ENCODE assay signal across 11 mouse cellular contexts in the genomic region with DNA sequence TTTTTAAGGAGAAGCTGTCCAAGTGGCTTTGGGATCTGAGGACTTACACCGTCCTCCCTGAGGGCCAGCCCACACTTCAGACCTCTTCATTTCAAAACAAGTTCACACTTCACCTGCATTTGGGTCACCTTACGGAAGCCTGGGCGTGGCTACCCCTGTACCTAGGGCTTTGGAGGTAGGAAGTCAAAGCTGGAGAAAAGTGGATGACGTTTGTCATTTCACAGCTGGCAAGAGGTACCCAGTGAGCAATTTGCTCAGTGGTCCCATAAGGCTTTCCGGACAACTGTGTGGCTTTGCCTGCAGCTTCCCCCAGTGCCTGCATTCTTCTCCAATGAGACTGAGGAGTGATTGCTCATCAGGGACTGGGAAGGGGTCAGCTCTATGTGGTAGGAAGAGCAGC. TPM values are rescaled to one million over a fixed set of nuclear protein-coding genes. Genes with fewer than 3 reads are reported as not detected.
A peak's percentile ranks its signal among the peaks of the same experiment; 100 is the strongest.
DNase-seq lines count a peak whose midpoint lies in the region; ATAC-seq lines count a peak whose summit lies in the region.
"Had no signal": no experiment of that assay in that cellular context is flagged by ENCODE, and none has a peak within 500 bp of the region (broad histone marks: within the 10 kb centered on the region; RNA-seq: fewer than 3 reads in every experiment).

No protein-coding gene starts in this region.

- 40% methylated on average over 5 of the region's 5 CpGs for whole genome bisulfite sequencing in heart, embryonic 10.5 days

- 0 out of 2 replicates have a peak overlapping the region, but pooled peaks have one; percentile 60 for H3K4me3 ChIP-seq in heart, embryonic 10.5 days
- peak overlapping the region; percentile 71 for H3K4me3 ChIP-seq in megakaryocyte, embryonic 14.5 days (replicated peaks)

- peaks cover 22% of the 10 kb centered on the region for H3K4me1 ChIP-seq in heart, embryonic 10.5 days
- H3K4me1 ChIP-seq in megakaryocyte, embryonic 14.5 days = peaks cover 53% of the 10 kb centered on the region

- H3K27ac ChIP-seq in heart, embryonic 10.5 days = 0 out of 2 replicates have a peak overlapping the region, but pooled peaks have one; percentile 10

- ATAC-seq in megakaryocyte, adult 5-6 weeks (ENCODE audit: poor library complexity, severe bottlenecking) = no peak

- DNase-seq in heart, embryonic 10.5 days (ENCODE audit: low spot score) = no peak
- DNase-seq in heart, postnatal 25 days (ENCODE audit: low spot score) = no peak
- peak; percentile 71 for DNase-seq in lung, postnatal 10 days
- DNase-seq in cerebellum, adult 9-11 months = no peak
- DNase-seq in layer of hippocampus, adult 9-10 months (ENCODE audit: low spot score) = no peak
- DNase-seq in right cerebral cortex, postnatal 10 days (ENCODE audit: low spot score in 2 of 2) = no peak
- DNase-seq: adrenal gland, adult 8-10 months; right cerebral cortex, postnatal 4 days had no signal

- intact Hi-C loops in heart, postnatal 25 days (cut with DNase I) = no loop called here

- no peaks in the 10 kb centered on the region for H3K27me3 ChIP-seq in heart, embryonic 10.5 days (ENCODE audit: insufficient read depth, poor library complexity, severe bottlenecking)
- peaks cover 2% of the 10 kb centered on the region for H3K27me3 ChIP-seq in megakaryocyte, embryonic 14.5 days (replicated peaks)
- H3K27me3 ChIP-seq: embryonic facial prominence, embryonic 12.5 days had no signal

- no peaks in the 10 kb centered on the region for H3K9me3 ChIP-seq in heart, embryonic 10.5 days
- no peaks in the 10 kb centered on the region for H3K9me3 ChIP-seq in megakaryocyte, embryonic 14.5 days
- H3K9me3 ChIP-seq: embryonic facial prominence, embryonic 12.5 days had no signal

- no peaks in the 10 kb centered on the region for H3K36me3 ChIP-seq in heart, embryonic 10.5 days
- no peaks in the 10 kb centered on the region for H3K36me3 ChIP-seq in megakaryocyte, embryonic 14.5 days (replicated peaks; ENCODE audit: low read length)
- H3K36me3 ChIP-seq: embryonic facial prominence, embryonic 12.5 days had no signal

RNA-seq across cellular contexts. Expression of a gene that starts 46.8 kb away (rescaled TPM):
- 6.3 and 10.3 TPM in 2 replicates for polyA plus RNA-seq in heart, embryonic 10.5 days (2016; fragmentation: Nextera tagmentation; extraction: Ambion mirVana)
- 10 to 100 TPM; 29.9 to 30.3 TPM for total RNA-seq in heart, postnatal 25 days (2021)
- 1.9 TPM in 1 of 2 replicates, not detected in the other for polyA plus RNA-seq in megakaryocyte, embryonic 14.5 days (2012; ENCODE audit: insufficient read depth, low replicate concordance)
- total RNA-seq in megakaryocyte, adult 5-6 weeks (2015) = 21.8 and 22.3 TPM in 2 replicates
- total RNA-seq in megakaryocyte, adult 5-6 weeks (2017) = 44.0 and 51.9 TPM in 2 replicates

RNA-seq across cellular contexts. Expression of a gene that starts 46.9 kb away (rescaled TPM):
- 9.0 and 11.0 TPM in 2 replicates for polyA plus RNA-seq in heart, embryonic 10.5 days (2016; fragmentation: Nextera tagmentation; extraction: Ambion mirVana)
- 1 to 10 TPM; 6.3 to 8.9 TPM for total RNA-seq in heart, postnatal 25 days (2021)
- 1.2 and 2.3 TPM in 2 replicates for polyA plus RNA-seq in megakaryocyte, embryonic 14.5 days (2012; ENCODE audit: insufficient read depth, low replicate concordance)
- 2.5 and 5.8 TPM in 2 replicates for total RNA-seq in megakaryocyte, adult 5-6 weeks (2015)
- 1.6 and 3.2 TPM in 2 replicates for total RNA-seq in megakaryocyte, adult 5-6 weeks (2017)
